Mouse (Mus musculus): ENCODE results near the gene Thbd. TPM values are rescaled to one million over a fixed set of nuclear protein-coding genes. Genes with fewer than 3 reads are reported as not detected.
A peak's percentile ranks its signal among the peaks of the same experiment; 100 is the strongest.

Thbd gene
- total RNA-seq, 2 experiments from 2014 or later = 20.5 to 34.7 TPM

DNA sequence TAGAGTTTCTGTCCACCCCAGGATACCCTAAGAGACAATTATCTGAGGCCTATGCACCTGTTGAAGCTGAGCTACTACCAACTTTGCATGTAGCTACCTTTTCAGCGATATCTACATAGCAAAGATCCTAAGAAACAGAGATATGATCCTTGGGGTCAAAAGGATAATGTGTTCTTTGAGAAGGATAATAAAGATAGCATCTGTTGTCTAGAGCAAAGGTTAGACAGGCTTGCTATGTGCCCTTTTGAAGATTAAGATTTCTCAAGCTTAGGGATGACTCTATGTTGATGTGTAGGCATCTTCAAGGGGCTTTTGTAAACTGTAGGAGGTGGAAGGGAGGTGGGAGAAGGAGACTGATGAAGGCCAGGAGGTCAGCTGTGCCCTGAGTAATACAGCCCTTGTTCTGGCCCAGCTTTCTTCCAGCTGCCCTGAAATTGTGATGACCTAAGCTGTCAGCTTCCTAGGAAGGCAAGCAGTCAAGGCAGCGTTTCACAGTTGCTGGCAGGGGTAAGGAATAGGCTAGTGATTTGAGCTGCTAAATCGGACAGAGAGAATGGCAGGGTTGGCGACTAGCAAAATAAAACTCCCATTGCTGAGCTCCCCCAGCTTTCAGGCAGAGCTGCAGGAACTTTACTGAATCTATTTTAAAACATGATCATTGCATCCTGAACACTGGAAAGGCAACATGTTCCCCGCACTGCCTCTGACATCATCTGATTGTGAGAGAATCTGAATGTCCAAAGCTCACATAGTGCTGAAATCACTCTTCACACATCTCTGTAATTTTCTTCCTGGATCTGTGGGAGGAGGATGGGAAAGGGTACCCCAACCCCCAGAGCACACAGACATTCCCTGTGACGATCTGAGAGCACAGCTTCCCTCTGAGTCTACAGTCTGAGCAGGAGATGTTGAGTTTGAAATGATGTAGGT is 20.1 kb downstream of the Thbd start:
- no peak for DNase-seq

DNA sequence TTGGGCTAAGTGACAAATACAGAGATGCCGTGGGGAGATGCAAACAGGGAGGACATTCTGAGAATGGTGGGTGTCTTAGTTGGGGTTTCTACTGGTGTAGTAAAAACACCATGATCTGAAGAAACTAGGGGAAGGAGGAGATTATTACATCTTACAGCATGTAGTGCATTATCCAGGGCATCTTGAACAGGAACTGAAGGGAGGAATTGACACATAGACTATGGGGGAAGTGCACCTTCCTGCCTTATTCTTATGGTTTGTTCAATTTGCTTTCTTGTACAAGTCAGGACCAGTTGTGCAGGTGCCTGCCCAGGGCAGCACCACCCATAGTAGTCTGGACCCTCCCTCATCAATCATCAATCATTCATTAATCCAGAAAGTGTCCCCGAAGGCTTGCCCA is 21.1 kb downstream of the Thbd start:
- DNase-seq = no peak

DNA sequence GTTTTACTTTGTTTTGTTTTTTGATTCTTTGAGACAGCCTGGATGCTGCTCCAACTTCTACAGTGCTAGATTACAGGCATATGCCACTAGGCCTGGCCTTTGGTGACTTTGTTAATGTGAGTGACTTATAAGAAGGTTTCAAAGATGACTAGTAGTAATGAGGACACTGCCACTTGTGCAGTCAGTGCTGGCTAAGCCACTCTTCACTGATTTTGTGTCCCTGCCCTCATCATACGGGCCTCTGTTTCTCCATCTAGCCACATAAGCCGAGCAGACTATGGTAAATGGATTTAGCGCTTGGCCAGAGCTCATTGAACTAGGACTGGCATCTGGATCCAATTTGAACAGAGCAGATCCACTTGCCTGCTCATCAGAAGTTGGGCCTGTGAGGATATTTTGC is 21.5 kb downstream of the Thbd start:
- no peak for DNase-seq

DNA sequence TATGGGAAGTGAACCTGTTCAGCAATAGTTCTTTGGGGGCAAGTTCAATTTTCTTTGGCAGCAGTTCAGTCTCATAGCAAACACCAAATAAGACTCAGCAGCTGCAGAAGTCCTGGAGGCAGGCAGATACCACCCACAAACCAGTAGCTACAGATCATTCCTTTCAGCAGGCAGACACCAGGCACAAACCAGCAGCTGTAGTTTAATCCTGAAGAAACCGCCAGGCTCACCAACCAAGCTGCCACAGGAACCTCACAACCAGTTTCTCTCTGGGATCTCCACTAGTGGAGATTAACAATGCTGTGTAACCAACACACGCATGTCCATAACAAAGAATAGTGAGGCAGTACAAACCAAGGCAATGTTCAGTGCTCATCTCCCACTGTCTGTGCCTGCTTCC is 26.9 kb downstream of the Thbd start:
- DNase-seq = no peak

DNA sequence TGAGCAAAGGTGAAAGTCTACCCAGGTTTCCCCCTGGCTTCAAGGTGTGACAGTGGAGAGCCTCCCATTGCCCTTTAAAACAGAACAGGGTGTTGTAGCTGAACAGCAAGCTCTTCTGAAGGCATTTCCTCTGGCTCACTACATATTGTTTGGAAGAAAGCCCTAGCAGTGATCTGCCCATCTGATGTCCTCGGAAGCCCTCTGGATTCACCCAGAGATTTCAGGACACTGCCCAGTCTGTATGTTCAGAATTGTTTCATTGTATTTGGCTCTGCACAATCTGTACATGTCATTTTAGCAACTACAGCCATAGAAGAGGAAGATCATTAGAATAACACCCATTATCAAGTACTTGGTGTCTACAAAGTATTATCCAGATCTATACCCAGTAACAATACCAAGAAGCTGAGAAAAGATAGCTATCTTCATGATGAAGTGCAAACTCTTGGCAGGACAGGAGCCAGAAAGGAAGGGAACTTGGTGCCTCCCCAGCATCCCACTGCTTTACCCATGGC is 28.0 kb downstream of the Thbd start:
- no peak for DNase-seq

DNA sequence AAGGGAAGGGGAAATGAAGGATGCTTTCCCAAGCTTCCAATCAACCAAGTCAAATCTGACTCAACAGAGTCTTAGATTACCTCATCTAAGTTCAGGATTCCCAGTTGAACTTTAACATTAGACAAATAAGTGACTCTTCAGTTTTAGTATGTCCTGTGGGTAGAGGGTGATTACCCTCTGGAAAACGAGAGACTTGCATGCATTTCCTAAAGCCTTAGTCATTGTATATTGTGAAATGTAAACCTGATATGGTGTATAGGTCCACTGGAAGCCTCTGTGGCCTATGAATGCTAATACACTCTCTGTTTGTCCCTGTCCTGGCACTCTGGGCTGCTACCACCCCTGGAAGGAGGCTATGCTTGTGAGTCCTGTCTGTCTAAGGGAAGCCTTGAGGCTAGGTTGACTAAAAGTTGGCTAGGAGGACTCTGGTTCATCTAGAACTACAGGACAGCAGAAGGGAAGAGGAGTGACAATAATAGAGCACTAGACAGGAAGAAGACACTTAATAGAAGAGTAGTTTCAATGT is 29.1 kb downstream of the Thbd start:
- DNase-seq = no peak

DNA sequence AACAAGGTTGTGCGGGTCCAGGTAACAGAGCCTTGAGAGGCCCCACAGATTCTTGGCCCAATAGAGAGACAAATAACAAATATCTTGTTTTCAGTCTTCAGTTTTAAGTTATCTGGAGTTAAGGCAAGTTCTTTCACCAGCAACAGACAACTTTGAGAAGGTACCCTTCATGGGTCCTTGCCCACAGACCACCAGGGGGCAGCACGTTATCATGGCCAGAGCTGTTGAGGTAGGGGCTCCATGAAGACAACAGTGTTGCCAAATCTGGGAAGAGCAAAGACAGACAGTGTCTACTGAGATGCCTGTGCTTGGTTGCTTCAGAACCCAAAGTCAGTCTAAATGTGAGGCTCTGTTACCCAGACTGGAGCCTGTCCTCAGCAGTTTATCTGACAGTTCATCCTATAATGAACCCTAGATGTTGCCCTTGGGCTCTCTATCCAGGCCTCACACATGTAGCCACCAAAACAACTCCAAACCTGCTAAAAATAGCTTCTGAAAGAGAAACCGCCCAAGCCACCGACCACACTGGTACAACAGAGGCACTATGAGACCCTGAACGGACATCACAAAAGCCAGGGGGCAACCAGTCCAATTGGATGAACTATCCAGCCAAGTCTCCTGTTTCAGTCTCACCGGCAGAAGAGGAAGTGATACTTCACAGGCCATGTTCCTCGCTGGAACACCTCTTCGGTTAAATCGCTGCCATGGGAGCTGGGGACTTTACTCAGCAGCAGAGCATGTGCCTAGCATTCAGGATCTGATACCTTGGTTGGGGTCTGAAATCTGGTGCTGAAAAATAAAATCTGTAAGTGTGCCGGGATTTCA is 32.5 kb downstream of the Thbd start:
- peak; percentile 52 to 75 for DNase-seq

DNA sequence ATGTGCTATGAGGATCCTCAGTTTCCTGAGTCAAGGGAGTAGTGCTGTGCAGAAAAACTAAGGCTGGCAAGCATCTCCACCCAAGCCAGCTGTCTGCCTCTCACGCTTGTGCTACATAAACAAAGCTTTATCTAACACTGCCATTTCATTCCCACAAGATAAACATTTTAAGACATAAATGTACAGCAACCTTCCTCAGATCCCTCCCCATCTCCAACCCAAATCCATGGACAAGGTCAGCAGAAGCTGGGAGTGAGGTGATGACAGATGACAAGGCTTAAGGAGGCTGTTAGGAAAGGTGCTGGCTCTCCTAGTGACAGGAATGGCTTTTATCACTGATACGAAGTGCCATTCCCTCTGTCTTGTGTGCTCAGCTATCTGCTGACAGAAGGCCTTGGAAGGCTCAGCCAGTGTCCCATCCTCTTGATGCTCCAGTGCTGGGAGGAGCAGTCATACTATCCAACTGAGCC is 34.4 kb downstream of the Thbd start:
- no peak for DNase-seq

DNA sequence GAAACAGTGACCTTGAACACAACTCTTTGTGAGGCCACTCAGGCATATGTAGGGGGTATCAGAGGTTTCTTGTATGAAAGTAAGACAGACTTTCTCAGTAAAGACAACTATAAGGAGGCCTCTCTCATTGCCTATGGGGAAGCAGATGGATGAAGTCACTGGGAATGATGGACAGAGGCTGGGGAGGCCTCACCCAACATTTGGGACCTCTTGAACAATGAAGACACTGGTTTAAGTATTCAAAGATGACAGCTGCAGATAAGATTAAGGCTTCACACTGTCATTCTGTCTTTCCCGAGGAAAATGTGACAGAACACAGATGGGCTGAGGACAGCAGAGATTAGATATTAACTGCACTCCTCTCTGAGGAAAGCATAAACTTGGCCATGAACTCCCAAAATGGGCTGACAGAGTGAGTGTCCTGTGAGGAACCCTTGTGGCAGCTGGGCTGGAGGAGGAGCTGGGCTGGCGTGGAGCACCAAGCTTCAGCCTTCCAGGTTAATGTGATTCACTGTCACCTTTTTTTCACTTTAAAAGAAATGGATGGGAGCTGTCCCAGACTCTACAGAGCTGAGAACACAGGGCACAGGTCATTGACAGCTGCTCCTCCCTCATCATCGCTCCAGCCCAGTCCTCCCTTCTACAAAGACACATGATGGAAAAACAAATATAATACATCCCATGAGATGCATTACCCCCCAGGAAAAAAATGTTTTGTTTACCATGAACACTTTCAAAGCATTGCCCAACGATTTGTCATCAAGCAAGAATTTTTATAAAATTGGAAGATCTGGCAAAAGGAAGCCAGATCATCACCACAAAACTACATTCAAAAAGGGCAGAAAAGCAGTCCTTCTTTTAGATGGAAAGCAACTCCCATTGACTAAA is 36.0 kb downstream of the Thbd start:
- no peak for DNase-seq

DNA sequence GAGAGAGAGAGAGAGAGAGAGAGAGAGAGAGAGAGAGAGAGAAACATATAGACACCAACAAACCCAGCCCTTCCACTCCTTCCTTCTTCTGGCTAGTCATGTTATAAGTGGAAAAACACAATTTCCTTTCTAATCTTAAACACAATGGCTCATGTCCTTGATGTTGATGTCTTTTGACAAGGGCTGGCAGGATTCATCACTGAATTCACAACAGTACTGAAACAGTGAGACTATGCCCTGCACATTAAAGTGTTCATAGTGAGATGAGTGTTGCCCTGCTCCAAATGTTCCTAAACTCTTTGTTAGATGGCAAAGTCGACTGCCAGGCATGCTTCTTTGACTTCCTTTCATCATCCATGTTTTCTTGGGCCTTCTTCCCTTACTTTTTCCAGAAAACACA is 42.8 kb downstream of the Thbd start:
- DNase-seq = no peak

DNA sequence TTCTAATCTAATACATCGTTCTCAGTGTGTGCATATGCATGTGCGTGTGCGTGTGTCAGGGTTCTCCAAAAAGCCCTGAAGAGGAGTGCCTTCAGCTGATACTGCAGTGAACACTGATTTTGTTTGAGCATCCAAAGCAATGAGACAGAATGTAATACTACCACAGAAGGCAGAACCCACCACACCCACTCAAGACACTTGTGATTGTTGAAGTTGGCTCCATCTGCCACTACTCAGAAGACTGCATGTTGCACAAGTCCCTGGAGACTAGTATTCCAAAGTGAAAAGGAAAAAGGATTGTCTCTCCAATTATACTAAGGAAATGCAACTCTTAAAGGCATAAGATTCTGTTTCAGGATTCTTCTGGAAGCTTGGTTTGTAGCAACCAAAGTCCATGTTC is 43.5 kb downstream of the Thbd start:
- DNase-seq = no peak

DNA sequence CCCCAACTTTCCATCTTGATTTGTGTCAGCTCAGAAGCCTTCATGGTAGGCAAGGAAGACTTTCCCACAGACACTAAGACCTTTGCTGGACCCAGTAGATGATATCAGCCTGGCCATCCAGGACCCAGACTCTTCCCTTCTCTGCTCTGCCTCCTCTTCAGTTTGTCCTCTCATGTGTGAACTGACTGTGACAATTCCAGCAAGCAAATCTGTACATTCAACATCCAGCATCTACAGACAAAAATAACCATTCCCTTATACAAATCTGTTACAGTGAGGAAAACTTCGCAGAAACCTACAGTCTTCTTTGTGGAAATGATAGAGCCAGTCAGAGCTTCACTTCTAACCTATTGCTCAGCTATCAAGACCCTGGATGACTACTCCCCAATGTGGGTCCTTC is 50.8 kb downstream of the Thbd start:
- no peak for DNase-seq

Other genes with a start within 250 kb of the Thbd start
- gene Sstr4, start 12.8 kb downstream of the Thbd start, total RNA-seq (2021) = under 1 TPM in 1 of 2 experiments, not detected in 1; 0.36 TPM
- 10 to 100 TPM; 24.2 to 55.3 TPM for gene Cd93, start 35.4 kb upstream of the Thbd start, total RNA-seq (2021)